In the genomic region with DNA sequence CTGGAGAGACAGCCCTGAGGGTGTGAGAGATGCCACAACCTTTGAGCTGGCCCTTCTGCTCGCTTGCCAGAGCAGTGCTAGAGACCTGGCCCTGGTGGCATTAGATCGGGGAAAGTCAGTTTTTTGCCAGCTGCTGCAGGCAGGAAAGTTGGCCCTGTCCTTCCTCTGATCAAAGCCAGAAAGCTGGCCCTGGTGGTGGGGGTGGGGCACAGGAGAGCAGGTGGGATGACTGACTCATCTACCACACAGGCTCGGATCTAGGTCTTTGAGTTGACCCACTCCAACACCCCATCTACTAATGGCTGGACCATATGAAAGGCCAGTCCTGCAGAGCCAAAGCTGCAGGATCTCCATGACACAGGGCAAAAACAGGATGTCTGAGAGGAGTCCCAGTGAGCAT, we compare ENCODE assay signal across 24 mouse cellular contexts. TPM values are rescaled to one million over a fixed set of nuclear protein-coding genes. Genes with fewer than 3 reads are reported as not detected.
DNase-seq lines count a peak whose midpoint lies in the region; ATAC-seq and TF ChIP-seq lines count a peak whose summit lies in the region.
"Had no signal": no experiment of that assay in that cellular context is flagged by ENCODE, and none has a peak within 500 bp of the region (broad histone marks: within the 10 kb centered on the region; RNA-seq: fewer than 3 reads in every experiment).

No protein-coding gene starts in this region.

- ATAC-seq in Patski, result peak; percentile 12
- ATAC-seq: forebrain, embryonic 13.5 days; inflammation-experienced regulatory T-cells, adult 6 months; liver, embryonic 12.5 days; liver, postnatal 0 days had no signal

- in situ Hi-C loops in Patski (cut with MboI; ENCODE audit: low pct_unique_long_range_greater_than_20kb), result no loop called here

- no peak for TF ChIP-seq CTCF in thymus, adult 2 months (IDR thresholded peaks at IDR 0.05; ENCODE audit: borderline replicate concordance, control insufficient read depth, extremely low read depth, insufficient read depth, low read length, poor library complexity)
- TF ChIP-seq CTCF in Patski (IDR thresholded peaks at IDR 0.05), result no peak

- no peaks in the 10 kb centered on the region for H3K36me3 ChIP-seq in thymus, adult 2 months (ENCODE audit: control insufficient read depth, insufficient read depth, low read length)
- H3K36me3 ChIP-seq: embryonic facial prominence, embryonic 15.5 days; G1E; hindbrain, embryonic 10.5 days; hindbrain, embryonic 15.5 days; kidney, embryonic 15.5 days; liver, embryonic 12.5 days had no signal

- H3K27ac ChIP-seq in thymus, adult 2 months (ENCODE audit: control insufficient read depth, insufficient read depth, low read length), result no peak overlapping the region
- H3K27ac ChIP-seq: embryonic facial prominence, embryonic 15.5 days; forebrain, embryonic 13.5 days; hindbrain, embryonic 10.5 days; hindbrain, embryonic 15.5 days; kidney, embryonic 15.5 days; liver, embryonic 12.5 days had no signal

- WGBS in thymus, adult 2 months, result 28% methylated on average over 3 of the region's 3 CpGs

- DNase-seq in cerebellum, postnatal 10 days, result peak; percentile 63 to 65
- DNase-seq in cerebellum, adult 11-12 months, result no peak
- DNase-seq in thymus, postnatal 4 days, result peak; percentile 16
- DNase-seq in thymus, adult 2 months, result no peak
- no peak for DNase-seq in Patski (ENCODE audit: low read depth, low spot score)
- DNase-seq in lung, postnatal 14 days, result no peak
- DNase-seq in lung, postnatal 10 days, result no peak
- DNase-seq: adrenal gland, postnatal 25 days; gastrocnemius, postnatal 14 days; heart, postnatal 14 days; kidney, adult 11 months; kidney, postnatal 25 days; liver, postnatal 0 days; midbrain, embryonic 14.5 days; right cerebral cortex, adult 18-20 months; spleen, adult 18-20 months had no signal

- peaks cover 4% of the 10 kb centered on the region for H3K4me1 ChIP-seq in thymus, adult 2 months (replicated peaks; ENCODE audit: control insufficient read depth, insufficient read depth, low read length)
- H3K4me1 ChIP-seq: embryonic facial prominence, embryonic 15.5 days; forebrain, embryonic 13.5 days; hindbrain, embryonic 10.5 days; hindbrain, embryonic 15.5 days; kidney, embryonic 15.5 days; liver, embryonic 12.5 days had no signal

- H3K27me3 ChIP-seq in thymus, adult 2 months (ENCODE audit: control insufficient read depth, insufficient read depth, low read length), result no peaks in the 10 kb centered on the region
- no peaks in the 10 kb centered on the region for H3K27me3 ChIP-seq in Patski
- H3K27me3 ChIP-seq: embryonic facial prominence, embryonic 15.5 days; forebrain, embryonic 13.5 days; hindbrain, embryonic 15.5 days; kidney, embryonic 15.5 days; liver, embryonic 12.5 days had no signal

- POLR2A ChIA-PET in Patski (lab: Charles Lee), result no interaction called here

- no peak for TF ChIP-seq POLR2A in thymus, adult 2 months (IDR thresholded peaks at IDR 0.05; ENCODE audit: control insufficient read depth, extremely low read depth, insufficient read depth, low read length, poor library complexity)

- CTCF ChIA-PET in Patski (lab: Charles Lee), result interaction anchor here (1.3 to 2.3 kb wide), 2 partner anchors 19 to 151 kb away, joined by 3 to 10 read pairs; no protein-coding TSS in a partner anchor

- no peak overlapping the region for H3K4me3 ChIP-seq in thymus, adult 2 months (ENCODE audit: control insufficient read depth, insufficient read depth, low read length)
- H3K4me3 ChIP-seq: embryonic facial prominence, embryonic 15.5 days; forebrain, embryonic 13.5 days; hindbrain, embryonic 10.5 days; hindbrain, embryonic 15.5 days; kidney, embryonic 15.5 days; liver, embryonic 12.5 days had no signal

RNA-seq across cellular contexts. Expression of gene Lrrk2, which starts 43.8 kb away (rescaled TPM):
- polyA plus RNA-seq in thymus, adult 2 months (2012; rRNA removed), result 1.0 and 1.4 TPM in 2 replicates
- polyA plus RNA-seq in Patski (2021), result 21.8 TPM
- polyA plus RNA-seq: G1E had no signal

RNA-seq across cellular contexts. Expression of gene Slc2a13, which starts 56.1 kb away (rescaled TPM):
- polyA plus RNA-seq in thymus, adult 2 months (2012; rRNA removed), result 0.42 and 0.45 TPM in 2 replicates
- polyA plus RNA-seq in Patski (2021), result 0.15 TPM
- polyA plus RNA-seq: G1E; inflammation-experienced regulatory T-cells, adult 6 months had no signal

Comparison
In these comparisons a context has a peak if more than half of its experiments do, and no peak if none do; other contexts are left out.
1. DNase-seq: peak in cerebellum, postnatal 10 days (2 of 2) and thymus, postnatal 4 days (single experiment); none in cerebellum, adult 11-12 months (single experiment), thymus, adult 2 months (single experiment), Patski (single experiment), lung, postnatal 14 days (single experiment) and lung, postnatal 10 days (single experiment).